Mouse (Mus musculus) left cerebral cortex, adult 11 months (tissue): Measurements from ENCODE around the gene Olfr902.
"Not testable (repeated sequence)": the region's sequence is repeated elsewhere in the genome, so short reads cannot be mapped to it uniquely, and the experiment has no call there.

Experiments used
- DNase-seq: peaks from one replicate; pipeline ENCODE4 v3.0.0; 2022; ENCODE audit warnings: low spot score

Olfr902 gene

GRCm38 (mm10) chr9:38447352-38447751 is at the start of gene Olfr902:
Gene Olfr902, plus strand, starts transcription at chr9:38447652.
- DNase-seq: no peak

- DNase-seq: no peak
These were observed 46.1 kb upstream of the Olfr902 start, which contains the start of gene Olfr147 for GRCm38 (mm10) chr9:38401398-38401797. Gene Olfr147, plus strand, starts transcription at chr9:38401698.

- DNase-seq: not testable (repeated sequence)
These were observed 40.0 kb upstream of the Olfr902 start for GRCm38 (mm10) chr9:38407502-38407901.

GRCm38 (mm10) chr9:38413502-38413901 is 34.0 kb upstream of the Olfr902 start:
- DNase-seq: not testable (repeated sequence)

- DNase-seq: no peak
These were observed 23.7 kb upstream of the Olfr902 start for GRCm38 (mm10) chr9:38423801-38424200.

- no peak for DNase-seq
These were observed 20.4 kb upstream of the Olfr902 start for GRCm38 (mm10) chr9:38427026-38427425.

- DNase-seq: no peak
These were observed 18.3 kb upstream of the Olfr902 start, which contains the start of gene Olfr901 for GRCm38 (mm10) chr9:38429155-38429554. Gene Olfr901, plus strand, starts transcription at chr9:38429455.

GRCm38 (mm10) chr9:38462844-38463243 is 15.4 kb downstream of the Olfr902 start, which contains the start of gene Olfr904:
Gene Olfr904, plus strand, starts transcription at chr9:38463144.
- no peak for DNase-seq

- no peak for DNase-seq
These were observed 23.4 kb downstream of the Olfr902 start, which contains the start of gene Olfr905 for GRCm38 (mm10) chr9:38470807-38471206. Gene Olfr905, plus strand, starts transcription at chr9:38471107.

GRCm38 (mm10) chr9:38486785-38487184 is 39.3 kb downstream of the Olfr902 start, which contains the start of gene Olfr906:
Gene Olfr906, plus strand, starts transcription at chr9:38487085.
- no peak for DNase-seq

- no peak for DNase-seq
These were observed 48.0 kb downstream of the Olfr902 start, which contains the start of gene Olfr907 for GRCm38 (mm10) chr9:38495501-38495900. Gene Olfr907, plus strand, starts transcription at chr9:38495801.
